Mouse (Mus musculus): ENCODE measurements around the gene Dnajb11.

Dnajb11 gene

DNA sequence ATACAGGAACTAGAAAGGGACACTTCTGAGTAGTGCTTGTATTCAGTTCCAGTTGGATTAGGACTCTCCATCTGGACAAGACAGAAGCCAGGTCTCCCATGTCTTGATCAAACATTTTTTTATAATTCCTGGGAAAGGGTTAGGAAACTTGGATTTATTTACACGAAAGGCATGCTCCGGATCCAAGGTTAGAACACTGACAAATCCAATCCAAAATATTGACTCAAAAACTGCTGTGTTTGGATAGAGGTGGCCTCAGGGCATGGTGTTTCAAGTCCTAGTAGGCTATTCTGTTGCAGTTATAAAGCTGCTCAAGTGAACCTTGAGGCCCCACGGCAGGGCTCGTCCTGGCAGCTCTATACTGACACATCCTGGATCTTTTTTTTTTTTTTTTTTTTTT is 64.8 kb downstream of the Dnajb11 start:
- DNase-seq (ENCODE audit: low read depth, low spot score): no peak
